Mouse (Mus musculus): ENCODE measurements at regions not wholly inside any gene's neighbourhood (a gene's known extent, or its start where the extent isn't known, plus 50 kb on each side); places are given as distances from the start of the nearest gene placed in this dataset.

- Histone ChIP-seq H3K4me3 (no peak overlapping the region), H3K4me2 (ENCODE audit: low read depth) (no peak overlapping the region), H3ac (ENCODE audit: control insufficient read depth, insufficient read length) (no peak overlapping the region), H3K27me3 (ENCODE audit: control insufficient read depth, insufficient read depth, insufficient read length) (no peaks in the 10 kb centered on the region), H3K36me3 (ENCODE audit: control insufficient read depth, insufficient read depth) (no peaks in the 10 kb centered on the region), H3K79me2 (ENCODE audit: control insufficient read depth, insufficient read depth) (no peaks in the 10 kb centered on the region)
- TF ChIP-seq E2F4 (IDR thresholded peaks at IDR 0.05; ENCODE audit: insufficient read depth), result no peak
- TF ChIP-seq MAX (IDR thresholded peaks at IDR 0.05; ENCODE audit: low read depth), result no peak
- no peak for TF ChIP-seq POLR2A (IDR thresholded peaks at IDR 0.05; ENCODE audit: insufficient read length, low read depth)
- TF ChIP-seq POLR2AphosphoS2 (IDR thresholded peaks at IDR 0.05; ENCODE audit: insufficient read length, low read depth), result no peak
- no peak for TF ChIP-seq CEBPB (IDR thresholded peaks at IDR 0.05; ENCODE audit: insufficient read depth, poor library complexity, severe bottlenecking)
- TF ChIP-seq USF1 (IDR thresholded peaks at IDR 0.05; ENCODE audit: low read depth), result no peak
- no peak for TF ChIP-seq MYOD1 (IDR thresholded peaks at IDR 0.05; ENCODE audit: control insufficient read depth in 1 of 3, insufficient read length in 2 of 3, low read depth in 2 of 3)
- no peak for TF ChIP-seq SRF (IDR thresholded peaks at IDR 0.05; ENCODE audit: control insufficient read depth, insufficient read length, low read depth)
- TF ChIP-seq REST (IDR thresholded peaks at IDR 0.05; ENCODE audit: insufficient read depth, insufficient read length), result no peak
- TF ChIP-seq TCF12 (IDR thresholded peaks at IDR 0.05; ENCODE audit: insufficient read depth, poor library complexity, severe bottlenecking), result no peak
- TF ChIP-seq TCF3 (IDR thresholded peaks at IDR 0.05; ENCODE audit: insufficient read length, low read depth), result no peak
- no peak for TF ChIP-seq MYOG (IDR thresholded peaks at IDR 0.05; ENCODE audit: control insufficient read depth in 1 of 3, insufficient read depth in 1 of 3, insufficient read length in 2 of 3, low read depth in 2 of 3)
Measured at GRCm38 (mm10) chr9:86166362-86167067, 298.2 kb downstream of the Ube2cbp start.

GRCm38 (mm10) chr9:86170756-86171155 is 294.0 kb downstream of the Ube2cbp start:
- Histone ChIP-seq H3K4me2 (ENCODE audit: low read depth) (no peak overlapping the region), H3K4me3 (no peak overlapping the region), H3K27me3 (ENCODE audit: control insufficient read depth, insufficient read depth, insufficient read length) (no peaks in the 10 kb centered on the region), H3K36me3 (ENCODE audit: control insufficient read depth, insufficient read depth) (no peaks in the 10 kb centered on the region), H3ac (ENCODE audit: control insufficient read depth, insufficient read length) (no peak overlapping the region), H3K79me2 (ENCODE audit: control insufficient read depth, insufficient read depth) (no peaks in the 10 kb centered on the region)
- TF ChIP-seq SRF (IDR thresholded peaks at IDR 0.05; ENCODE audit: control insufficient read depth, insufficient read length, low read depth) (no peak), TCF12 (IDR thresholded peaks at IDR 0.05; ENCODE audit: insufficient read depth, poor library complexity, severe bottlenecking) (no peak), REST (IDR thresholded peaks at IDR 0.05; ENCODE audit: insufficient read depth, insufficient read length) (no peak), MYOG (IDR thresholded peaks at IDR 0.05; ENCODE audit: control insufficient read depth in 1 of 3, insufficient read depth in 1 of 3, insufficient read length in 2 of 3, low read depth in 2 of 3) (no peak), USF1 (IDR thresholded peaks at IDR 0.05; ENCODE audit: low read depth) (no peak)

- H3K4me2 ChIP-seq (ENCODE audit: low read depth), result no peak overlapping the region
- H3K36me3 ChIP-seq (ENCODE audit: control insufficient read depth, insufficient read depth), result no peaks in the 10 kb centered on the region
- no peaks in the 10 kb centered on the region for H3K79me2 ChIP-seq (ENCODE audit: control insufficient read depth, insufficient read depth)
- no peak for TF ChIP-seq POLR2AphosphoS2 (IDR thresholded peaks at IDR 0.05; ENCODE audit: insufficient read length, low read depth)
- no peak for TF ChIP-seq SRF (IDR thresholded peaks at IDR 0.05; ENCODE audit: control insufficient read depth, insufficient read length, low read depth)
- no peak for TF ChIP-seq REST (IDR thresholded peaks at IDR 0.05; ENCODE audit: insufficient read depth, insufficient read length)
- H3ac ChIP-seq (ENCODE audit: control insufficient read depth, insufficient read length), result no peak overlapping the region
- H3K27me3 ChIP-seq (ENCODE audit: control insufficient read depth, insufficient read depth, insufficient read length), result no peaks in the 10 kb centered on the region
- H3K4me3 ChIP-seq, result no peak overlapping the region
Measured at GRCm38 (mm10) chr9:86186751-86187747, 277.7 kb downstream of the Ube2cbp start.

DNA sequence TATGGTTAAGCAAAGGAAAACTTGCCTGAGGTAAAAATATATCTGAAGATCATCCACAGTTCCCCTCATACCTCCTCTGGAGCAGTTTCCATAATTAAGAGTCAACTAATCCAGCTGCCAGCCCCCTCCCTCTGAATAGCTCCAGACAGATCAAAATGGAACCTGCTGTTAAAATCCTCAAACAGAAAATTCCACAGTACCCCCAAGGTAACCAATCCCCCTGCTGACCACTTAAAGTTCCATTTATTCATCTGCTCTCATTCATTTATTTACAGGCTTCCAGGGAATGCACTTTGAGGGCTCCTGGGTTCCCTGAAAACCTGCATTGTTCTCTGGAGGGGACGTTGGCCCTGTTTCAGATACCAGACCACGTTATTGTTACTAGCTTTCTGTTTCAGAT is 275.9 kb downstream of the Ube2cbp start:
- Histone ChIP-seq H3K36me3 (ENCODE audit: control insufficient read depth, insufficient read depth) (no peaks in the 10 kb centered on the region), H3K4me2 (ENCODE audit: low read depth) (no peak overlapping the region), H3K4me3 (no peak overlapping the region), H3ac (ENCODE audit: control insufficient read depth, insufficient read length) (no peak overlapping the region), H3K27me3 (ENCODE audit: control insufficient read depth, insufficient read depth, insufficient read length) (no peaks in the 10 kb centered on the region), H3K79me2 (ENCODE audit: control insufficient read depth, insufficient read depth) (no peaks in the 10 kb centered on the region)
- TF ChIP-seq CEBPB (IDR thresholded peaks at IDR 0.05; ENCODE audit: insufficient read depth, poor library complexity, severe bottlenecking) (no peak), POLR2A (IDR thresholded peaks at IDR 0.05; ENCODE audit: insufficient read length, low read depth) (no peak), MAX (IDR thresholded peaks at IDR 0.05; ENCODE audit: low read depth) (no peak), REST (IDR thresholded peaks at IDR 0.05; ENCODE audit: insufficient read depth, insufficient read length) (no peak), POLR2AphosphoS2 (IDR thresholded peaks at IDR 0.05; ENCODE audit: insufficient read length, low read depth) (no peak)

GRCm38 (mm10) chr9:86205041-86205440 is 259.7 kb downstream of the Ube2cbp start:
- Histone ChIP-seq H3K4me3 (no peak overlapping the region), H3K36me3 (ENCODE audit: control insufficient read depth, insufficient read depth) (no peaks in the 10 kb centered on the region), H3ac (ENCODE audit: control insufficient read depth, insufficient read length) (no peak overlapping the region), H3K27me3 (ENCODE audit: control insufficient read depth, insufficient read depth, insufficient read length) (no peaks in the 10 kb centered on the region), H3K4me2 (ENCODE audit: low read depth) (no peak overlapping the region), H3K79me2 (ENCODE audit: control insufficient read depth, insufficient read depth) (no peaks in the 10 kb centered on the region)
- TF ChIP-seq CEBPB (IDR thresholded peaks at IDR 0.05; ENCODE audit: insufficient read depth, poor library complexity, severe bottlenecking) (no peak), TCF12 (IDR thresholded peaks at IDR 0.05; ENCODE audit: insufficient read depth, poor library complexity, severe bottlenecking) (no peak), MAX (IDR thresholded peaks at IDR 0.05; ENCODE audit: low read depth) (no peak), TCF3 (IDR thresholded peaks at IDR 0.05; ENCODE audit: insufficient read length, low read depth) (no peak), REST (IDR thresholded peaks at IDR 0.05; ENCODE audit: insufficient read depth, insufficient read length) (no peak), SRF (IDR thresholded peaks at IDR 0.05; ENCODE audit: control insufficient read depth, insufficient read length, low read depth) (no peak), POLR2AphosphoS2 (IDR thresholded peaks at IDR 0.05; ENCODE audit: insufficient read length, low read depth) (no peak)

All from myocyte (in vitro differentiated cells).